Mouse (Mus musculus) gastrocnemius, postnatal 14 days (tissue): ENCODE data around the gene Ikzf2. TPM values are rescaled to one million over a fixed set of nuclear protein-coding genes. Genes with fewer than 3 reads are reported as not detected.

Source experiments
- DNase-seq: peaks from one replicate; pipeline ENCODE4 v3.0.0; 2021; ENCODE audit warnings: mixed read lengths
- intact Hi-C: fragments of 180-260 bp; cut with DNase I; formaldehyde crosslinking; loops from one replicate; pipeline ENCODE4 v1.15.1; 2025; ENCODE audit warnings: low total_unique reads
- total RNA-seq, 2 experiments: library from RNA; stranded (reverse); gene quantifications; 2 replicates each; pipeline ENCODE4 v1.2.3; 2021

Gene Ikzf2
- total RNA-seq, 2 experiments from 2014 or later: 7.2 to 7.4 TPM

DNA sequence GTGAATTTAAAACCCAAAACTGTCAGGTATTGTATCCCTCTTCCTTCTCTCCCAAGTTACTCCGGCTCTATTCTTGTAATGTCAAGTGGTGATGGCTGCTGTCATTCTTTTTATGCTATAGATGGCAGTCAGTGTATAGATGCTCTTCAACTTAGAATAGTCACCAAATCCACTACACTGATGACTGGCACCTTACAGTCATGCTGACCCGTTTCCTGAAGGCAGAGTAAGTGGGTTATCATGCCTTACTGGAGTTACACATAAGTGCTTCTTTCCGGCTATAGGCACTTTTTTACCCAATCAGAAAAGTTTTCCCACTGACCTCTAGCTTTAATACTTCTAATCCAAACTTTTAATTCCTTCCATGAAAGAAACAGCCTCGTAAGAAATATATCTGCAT lies 6.5 kb downstream of the Ikzf2 start:
- intact Hi-C loops: no loop called here
- DNase-seq: no peak

DNA sequence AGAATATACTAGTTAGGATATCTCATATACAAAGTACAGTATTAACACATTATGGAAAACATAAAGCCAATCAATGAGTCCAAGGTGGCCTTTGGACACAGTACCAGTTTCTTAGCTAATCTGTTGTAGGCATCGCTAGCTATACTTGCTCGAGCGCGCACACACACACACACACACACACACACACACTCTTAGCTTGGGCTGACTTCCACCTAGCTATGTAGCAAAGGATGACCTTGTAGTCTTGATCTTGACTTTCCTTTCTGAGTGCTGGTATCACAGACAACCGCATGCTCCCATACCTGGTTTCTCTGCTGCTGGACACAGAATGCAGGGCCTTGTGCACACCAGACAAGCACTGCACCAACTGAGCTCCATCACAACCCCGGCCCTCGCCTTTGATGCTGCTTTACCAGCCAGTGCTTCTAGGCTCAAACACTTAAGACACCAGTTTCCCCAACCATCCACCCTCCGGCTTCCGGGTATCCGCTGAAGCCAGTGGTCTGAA lies 17.1 kb downstream of the Ikzf2 start:
- DNase-seq: no peak
- intact Hi-C loops: no loop called here

DNA sequence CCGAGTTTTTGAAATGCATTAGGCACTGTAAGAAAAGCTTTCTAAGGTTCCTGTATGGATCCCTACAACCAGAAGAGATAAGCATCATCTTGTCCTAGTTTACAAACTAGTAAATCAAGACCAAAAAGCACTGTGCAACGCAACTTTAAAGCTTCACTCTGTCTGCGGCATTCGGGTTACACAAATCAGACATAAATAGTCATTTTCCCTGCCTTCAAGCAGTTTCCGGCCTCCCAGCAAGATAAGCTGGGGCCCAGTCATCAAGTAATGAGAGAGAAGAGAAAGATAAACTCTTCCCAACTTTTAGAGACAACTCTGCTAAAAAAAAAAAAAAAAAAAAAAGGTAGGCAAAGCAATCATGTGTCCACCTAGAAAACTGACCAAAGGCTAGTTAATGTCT lies 19.6 kb downstream of the Ikzf2 start:
- intact Hi-C loops: no loop called here
- DNase-seq: no peak

DNA sequence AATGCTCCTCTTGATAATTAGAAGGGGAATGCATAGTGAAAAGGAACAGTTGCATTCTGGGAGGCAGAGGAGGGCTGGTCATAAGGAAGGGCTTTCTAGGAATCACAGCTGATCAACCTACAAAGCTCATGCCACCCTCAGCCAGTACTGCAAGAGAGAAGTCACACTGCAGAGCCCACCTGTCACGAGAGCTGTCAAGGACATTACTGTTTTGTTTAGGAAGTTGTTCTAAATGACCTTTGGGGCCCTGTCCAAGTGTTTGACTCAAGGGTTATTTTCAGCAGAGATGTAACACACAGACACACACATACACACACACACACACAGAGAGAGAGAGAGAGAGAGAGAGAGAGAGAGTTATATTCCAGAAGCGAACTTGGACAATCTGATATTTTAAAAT lies 27.3 kb downstream of the Ikzf2 start:
- no peak for DNase-seq
- intact Hi-C loops: no loop called here

DNA sequence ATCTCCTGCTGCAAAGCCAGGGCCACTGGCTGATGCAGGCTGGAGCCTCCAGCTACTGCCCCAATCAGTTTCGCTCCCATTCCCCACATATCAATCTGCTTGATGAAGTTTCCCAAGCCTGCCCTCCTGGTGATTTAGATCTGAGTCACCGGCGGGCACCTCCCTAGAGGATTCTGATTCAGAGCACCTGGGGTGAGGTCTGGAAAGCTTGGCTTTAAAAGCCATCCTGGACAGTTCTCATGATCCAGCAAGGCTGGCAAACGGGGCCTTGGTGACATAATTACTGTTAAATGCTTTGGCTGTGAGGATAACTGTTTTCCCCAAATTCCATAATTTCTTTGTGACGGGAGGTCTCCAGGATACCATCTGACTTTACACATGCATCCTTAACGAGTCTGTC lies 29.0 kb downstream of the Ikzf2 start:
- DNase-seq: no peak
- intact Hi-C loops: no loop called here

DNA sequence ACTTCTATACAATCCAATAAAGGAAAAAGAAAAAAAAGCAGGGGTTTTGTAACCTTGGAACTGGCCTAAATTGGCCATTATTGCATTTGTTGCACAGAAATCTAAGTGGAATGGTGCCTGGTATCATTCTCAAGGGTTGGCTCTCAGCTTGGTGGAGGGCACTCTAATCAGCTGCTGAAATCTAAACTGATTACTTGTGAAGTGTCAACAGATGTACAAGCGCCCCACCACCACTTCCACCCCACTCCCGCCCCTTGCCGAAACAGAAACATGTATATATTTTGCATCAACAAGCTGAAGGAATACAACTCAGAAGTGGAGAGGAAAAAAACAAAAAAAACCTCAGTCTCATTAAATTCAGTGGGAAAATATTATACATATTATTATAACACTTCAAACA lies 29.6 kb downstream of the Ikzf2 start:
- intact Hi-C loops: no loop called here
- no peak for DNase-seq

DNA sequence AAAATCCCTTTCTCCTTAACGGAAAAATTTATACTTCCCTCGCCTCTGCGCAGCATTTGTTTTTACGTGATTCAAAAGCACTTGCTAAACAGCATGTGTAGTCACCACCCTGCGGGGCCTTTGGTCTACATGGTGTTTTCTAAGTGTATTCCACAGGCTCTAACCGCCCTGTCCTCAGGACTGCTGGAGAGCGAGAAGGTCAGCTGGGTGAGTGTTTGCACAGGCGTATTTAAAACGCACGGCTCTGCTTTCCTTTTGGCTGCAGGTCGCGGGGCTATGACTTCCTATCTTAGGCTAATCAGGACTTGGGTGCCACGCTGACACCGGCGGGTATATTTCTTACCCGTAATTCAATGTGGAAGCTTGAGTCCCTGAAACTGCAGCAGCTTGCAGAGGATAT lies 30.1 kb downstream of the Ikzf2 start:
- intact Hi-C loops: no loop called here
- DNase-seq: peak; percentile 45

DNA sequence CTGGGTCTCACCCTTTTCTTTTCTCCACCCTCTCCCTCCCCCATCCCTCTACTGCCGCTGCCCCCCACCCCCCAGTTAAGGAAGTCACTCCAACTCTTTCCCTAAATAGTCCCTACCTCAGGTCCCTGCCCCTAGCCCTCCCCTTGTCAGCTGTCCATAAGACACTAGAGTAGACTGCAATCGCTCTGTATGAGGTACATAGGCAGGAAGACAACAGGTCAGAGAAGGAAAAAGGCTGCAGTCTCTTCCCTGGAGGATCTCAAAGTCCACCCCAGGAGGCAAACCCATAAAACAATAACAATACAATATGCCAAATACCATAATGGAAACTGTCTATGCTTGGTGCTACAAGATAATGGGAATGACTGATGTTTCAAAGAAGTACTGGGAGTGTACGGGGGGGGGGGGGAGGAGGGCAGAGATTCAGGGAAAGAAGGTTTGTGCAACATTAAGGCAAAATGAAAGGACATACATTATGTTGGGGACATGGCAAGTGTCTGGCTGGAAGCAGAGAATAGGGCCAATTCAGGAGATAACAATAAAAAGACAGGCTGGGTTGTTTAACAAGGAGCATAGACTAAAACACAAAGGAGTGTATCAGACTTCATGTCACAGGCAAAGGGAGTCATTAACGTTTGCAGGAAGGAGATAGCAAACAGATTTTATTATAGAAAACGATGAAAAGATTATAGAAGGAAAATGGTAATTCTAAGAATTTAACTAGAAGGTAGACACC lies 30.8 kb downstream of the Ikzf2 start:
- no peak for DNase-seq
- intact Hi-C loops: no loop called here

DNA sequence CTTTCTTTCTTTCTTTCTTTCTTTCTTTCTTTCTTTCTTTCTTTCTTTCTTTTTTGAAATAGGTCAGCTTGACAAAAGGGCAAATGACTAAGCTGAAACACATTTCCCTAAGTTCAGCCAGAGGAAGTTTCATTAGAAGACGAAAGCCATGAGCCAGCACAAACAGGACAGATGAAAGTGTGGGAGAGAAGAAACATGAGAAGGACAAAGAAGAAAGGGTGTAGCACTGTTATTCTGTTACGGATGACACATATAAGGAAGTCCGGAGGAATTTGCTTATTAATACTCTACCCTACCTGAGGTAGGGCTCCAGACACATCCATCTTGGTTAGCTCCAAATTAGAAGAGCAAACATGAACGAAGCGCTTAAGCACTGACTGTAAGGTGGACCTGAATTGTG lies 31.7 kb downstream of the Ikzf2 start:
- intact Hi-C loops: no loop called here
- no peak for DNase-seq

DNA sequence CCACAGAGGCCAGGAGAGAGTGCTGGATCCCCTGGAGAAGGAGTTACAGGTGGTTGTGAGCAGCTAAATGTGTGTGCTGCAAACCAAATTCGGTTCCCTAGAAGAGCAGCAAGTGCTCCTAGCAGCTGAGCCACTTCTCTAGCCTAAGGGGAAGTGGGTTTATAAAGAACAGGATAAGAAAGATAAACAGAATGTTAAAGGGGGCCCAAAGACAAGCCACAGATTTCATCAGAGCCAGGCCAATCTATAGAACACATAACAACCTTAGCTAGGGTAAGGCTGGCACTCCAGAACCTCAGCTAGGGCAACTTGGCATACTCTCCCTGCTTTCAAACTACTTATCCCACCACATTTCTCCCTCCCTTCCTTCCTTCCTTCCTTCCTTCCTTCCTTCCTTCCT lies 32.1 kb downstream of the Ikzf2 start:
- no peak for DNase-seq
- intact Hi-C loops: no loop called here

DNA sequence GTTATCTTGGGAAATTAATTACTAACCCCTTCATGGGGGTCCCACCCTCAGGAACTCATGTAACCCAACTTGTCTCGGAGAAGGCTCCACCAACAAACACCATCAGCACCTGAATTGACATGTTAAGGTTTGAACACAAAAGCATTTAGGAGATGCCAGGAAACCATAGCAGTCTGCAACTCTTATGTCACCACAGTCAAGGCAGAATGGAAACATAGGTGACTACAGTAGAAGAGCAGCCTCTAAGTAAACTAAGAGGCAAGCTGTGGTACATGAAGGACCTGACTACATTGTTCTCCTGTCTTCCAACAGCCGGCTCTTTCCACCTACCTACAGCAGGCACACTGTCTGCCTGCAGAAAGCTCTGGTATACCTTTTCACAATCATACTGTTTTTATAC lies 33.6 kb downstream of the Ikzf2 start:
- DNase-seq: no peak
- intact Hi-C loops: no loop called here

DNA sequence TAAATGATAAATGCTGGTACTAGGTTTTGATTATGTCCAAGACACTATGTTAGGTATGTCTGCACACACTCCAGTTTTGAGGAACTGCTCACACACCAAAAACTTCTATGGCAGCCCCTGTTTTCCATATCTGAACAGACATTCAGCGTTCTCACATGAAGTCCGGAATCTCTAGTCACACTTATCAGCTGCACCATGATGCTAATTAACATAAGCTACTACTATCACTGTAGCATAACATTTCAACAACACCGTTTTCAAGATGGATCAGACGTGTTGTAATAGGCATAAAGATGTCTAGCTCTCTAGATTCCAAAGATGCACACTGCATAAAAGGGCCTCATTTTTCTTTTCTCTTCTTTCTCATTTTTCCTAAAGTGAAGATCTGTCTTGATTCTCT lies 43.9 kb downstream of the Ikzf2 start:
- DNase-seq: no peak
- intact Hi-C loops: no loop called here

DNA sequence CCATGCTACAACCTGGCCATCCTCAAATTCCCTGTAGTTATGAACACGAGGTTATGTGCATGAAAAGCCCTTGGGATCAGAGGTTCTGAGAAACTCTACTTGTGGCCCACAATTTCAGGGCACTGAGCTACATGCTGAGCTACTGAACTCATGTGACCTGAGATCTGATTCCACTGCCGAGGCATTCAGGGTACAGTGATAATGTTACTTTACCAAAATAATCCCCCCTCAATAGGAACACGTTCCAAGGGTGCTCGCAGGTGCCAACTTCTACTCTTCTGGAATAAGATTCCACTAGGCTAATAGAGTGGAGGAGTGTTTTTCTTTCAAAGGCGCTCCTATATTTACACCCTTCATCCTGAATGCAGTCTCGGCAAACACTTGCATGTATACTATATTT lies 45.1 kb downstream of the Ikzf2 start:
- intact Hi-C loops: no loop called here

DNA sequence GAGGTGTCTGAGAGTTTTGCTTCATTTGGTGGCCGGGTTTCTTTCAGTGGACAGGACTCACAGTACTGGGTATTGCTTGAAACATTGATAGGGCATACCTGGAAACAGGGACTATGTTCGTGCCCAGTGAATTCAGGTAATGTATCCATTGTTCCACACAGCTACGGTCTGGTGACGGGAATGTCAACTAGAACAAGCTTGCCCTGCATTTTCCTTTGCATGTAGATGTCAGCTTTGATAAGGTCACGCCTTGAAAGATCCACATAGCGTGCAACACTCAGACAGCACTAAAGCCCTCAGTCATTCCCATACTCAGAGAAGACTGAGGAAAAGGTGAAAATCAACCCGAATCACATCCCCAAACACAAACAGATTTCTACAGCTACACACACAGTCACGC lies 48.7 kb downstream of the Ikzf2 start:
- no peak for DNase-seq
- intact Hi-C loops: no loop called here

More for the DNA sequence above, 45.1 kb downstream of the Ikzf2 start:
- DNase-seq: peak; percentile 5

DNA sequence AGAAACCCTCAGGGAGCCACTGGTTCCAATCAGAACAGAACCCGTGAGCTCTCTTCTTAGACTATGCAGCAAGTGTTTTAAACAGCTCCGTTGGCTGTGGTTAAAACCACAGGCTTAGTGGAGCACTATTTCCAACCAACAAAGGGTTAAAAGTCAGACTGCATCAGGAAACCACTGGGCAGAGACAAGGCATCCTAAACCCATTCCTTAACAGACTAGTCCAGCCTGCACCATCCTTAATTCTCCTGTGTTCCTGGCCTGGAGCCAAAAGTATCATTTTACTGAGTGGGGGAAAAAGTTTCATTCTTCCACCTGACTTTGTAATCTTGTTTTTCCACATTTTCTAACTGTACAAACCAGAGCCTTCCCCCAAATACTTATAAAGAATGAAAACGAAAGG lies 49.1 kb downstream of the Ikzf2 start:
- no peak for DNase-seq
- intact Hi-C loops: no loop called here

DNA sequence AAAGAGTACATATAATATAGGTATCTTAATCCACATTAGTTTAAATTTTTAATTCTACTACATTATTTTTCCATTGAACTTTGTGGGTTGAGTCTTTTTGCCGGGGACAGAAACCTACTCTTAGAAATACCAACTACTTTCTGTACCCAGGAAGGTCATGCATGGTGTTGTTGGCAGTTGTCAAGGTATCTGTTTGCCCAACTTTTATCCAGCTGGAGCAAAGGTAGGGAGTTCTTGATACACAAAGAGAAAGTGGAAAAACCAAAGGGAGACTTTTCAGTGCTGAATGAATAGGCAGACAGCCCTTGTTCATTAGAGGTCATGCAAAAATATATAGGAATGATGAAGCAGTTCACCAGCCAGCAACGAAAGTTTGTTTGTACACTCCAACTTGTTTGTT lies 52.8 kb downstream of the Ikzf2 start:
- no peak for DNase-seq
- intact Hi-C loops: no loop called here

DNA sequence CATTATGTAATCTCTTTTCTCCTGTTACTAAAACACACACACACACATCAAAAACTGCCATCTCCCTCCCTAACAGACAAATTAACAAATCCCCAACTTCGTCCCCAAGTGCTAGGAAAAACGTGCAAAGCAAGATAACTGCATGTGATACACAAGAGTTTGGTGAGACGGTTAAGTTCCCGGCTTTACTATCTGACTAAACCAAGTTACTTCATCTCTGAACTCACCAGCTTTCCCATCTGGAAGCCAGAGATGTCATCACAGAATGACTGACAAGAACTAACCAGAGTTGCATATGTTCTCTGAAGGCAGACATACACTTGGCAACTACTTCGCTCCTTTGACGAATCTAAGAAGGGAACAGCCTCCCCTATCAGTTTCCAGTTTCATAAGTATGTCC lies 56.5 kb downstream of the Ikzf2 start:
- intact Hi-C loops: no loop called here
- no peak for DNase-seq

DNA sequence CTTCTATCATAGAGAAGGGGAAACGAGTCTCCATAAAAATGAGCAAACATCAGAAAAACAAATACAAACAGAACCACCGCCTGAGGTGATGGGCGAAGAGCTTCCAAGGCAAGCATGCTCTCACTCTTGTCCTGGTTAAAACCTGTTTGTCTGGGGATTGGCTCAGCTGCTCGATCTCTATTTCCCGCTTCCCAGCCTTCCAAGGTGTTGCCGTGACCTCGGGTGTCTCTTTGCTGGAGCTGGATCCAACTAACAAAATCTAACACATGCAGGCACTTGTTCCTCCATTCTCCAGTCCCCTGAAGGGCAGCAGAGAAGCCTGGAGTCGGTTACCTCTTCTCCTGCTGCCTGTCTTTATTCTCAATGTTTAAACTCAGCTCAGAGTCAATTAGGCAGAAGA lies 57.5 kb downstream of the Ikzf2 start:
- intact Hi-C loops: no loop called here
- no peak for DNase-seq

DNA sequence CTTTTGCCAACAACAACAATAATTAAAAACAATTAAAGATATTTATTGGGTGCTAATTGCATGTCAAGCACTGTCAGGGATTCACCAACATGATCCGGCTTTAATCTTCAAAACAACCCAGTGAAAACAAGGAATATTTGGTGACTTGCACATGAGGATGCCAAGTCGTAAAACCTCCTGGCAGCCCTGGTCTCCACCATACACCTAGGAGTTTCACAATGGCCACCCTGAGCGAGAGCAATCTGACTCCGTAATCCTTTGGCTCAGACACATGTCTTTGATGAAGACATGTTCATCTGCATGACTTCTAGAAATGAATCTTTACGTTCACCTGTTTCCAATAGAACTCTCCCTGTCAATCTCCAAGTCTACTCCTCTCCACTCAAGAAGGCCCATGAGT lies 75.0 kb downstream of the Ikzf2 start:
- no peak for DNase-seq
- intact Hi-C loops: no loop called here

DNA sequence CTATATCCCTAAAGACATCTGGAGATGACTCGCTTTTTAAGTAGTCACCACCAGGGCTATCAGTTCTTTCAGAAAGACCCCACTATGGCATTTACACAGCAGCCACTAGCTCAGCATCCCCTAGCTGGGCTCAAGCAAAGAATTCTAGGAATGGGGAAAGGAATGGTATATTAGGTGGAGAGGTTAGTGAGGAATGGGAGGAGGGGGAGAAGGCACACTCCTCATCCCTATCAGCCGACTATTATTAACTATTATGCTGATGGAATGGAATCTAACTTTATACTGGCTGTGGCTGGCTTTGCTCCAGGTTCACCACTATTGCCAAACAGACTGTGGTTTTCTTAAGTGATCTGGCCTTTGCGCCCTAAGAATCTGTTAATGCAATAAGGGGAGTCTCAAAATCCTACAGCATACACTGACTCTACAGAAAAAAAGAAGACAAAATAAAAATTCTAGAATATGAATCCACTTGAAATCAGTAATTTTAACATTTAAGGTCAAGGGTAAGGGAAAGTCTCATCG lies 75.8 kb downstream of the Ikzf2 start:
- DNase-seq: no peak

DNA sequence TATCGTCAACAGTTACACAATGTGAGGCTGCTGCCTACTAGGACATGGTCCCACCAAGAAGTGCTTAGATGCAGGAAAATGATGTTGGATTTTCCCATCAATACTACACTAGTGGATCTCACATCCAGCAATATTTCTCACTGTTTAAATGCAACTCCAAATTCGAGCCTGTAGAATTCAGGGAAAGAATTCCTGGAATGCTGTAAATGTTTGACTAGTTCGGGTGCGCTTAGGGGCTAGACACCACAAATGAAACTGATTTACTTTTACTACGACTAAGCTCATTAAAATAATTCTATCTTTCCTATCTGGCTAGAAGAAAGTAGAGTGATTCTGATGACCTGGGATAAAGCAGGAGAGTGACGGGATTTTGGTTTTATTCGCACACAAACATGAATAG lies 76.3 kb downstream of the Ikzf2 start:
- no peak for DNase-seq
- intact Hi-C loops: no loop called here

More for the DNA sequence above, 75.8 kb downstream of the Ikzf2 start:
- intact Hi-C loops: no loop called here

DNA sequence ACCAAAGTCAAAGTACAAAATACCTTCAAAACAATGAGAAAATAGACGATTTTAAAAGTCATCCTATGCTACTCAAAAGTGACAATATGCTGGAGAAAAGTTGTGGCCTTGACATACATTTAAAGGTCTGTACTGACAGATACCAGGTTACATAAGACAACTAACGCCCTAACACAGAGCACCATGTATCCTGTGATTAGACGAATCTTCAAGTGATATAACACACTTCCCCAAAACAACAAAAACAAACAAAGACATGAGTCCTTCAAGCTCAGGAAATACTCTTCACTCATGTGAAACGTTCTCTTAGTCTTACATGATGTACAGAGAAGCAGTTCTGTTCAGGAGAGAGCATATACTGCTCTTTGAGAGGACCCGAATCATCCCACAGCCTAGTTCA lies 78.2 kb downstream of the Ikzf2 start:
- no peak for DNase-seq
- intact Hi-C loops: no loop called here
